Mouse (Mus musculus) midbrain, embryonic 16.5 days (tissue): Measurements from ENCODE around the gene Lrrc73. TPM values are rescaled to one million over a fixed set of nuclear protein-coding genes. Genes with fewer than 3 reads are reported as not detected.

Experiments used
- ATAC-seq: fragments of 200-750 bp; cut with Nextera tagmentation; 2 replicates; pipeline ENCODE4 v1.8.0; 2017; ENCODE audit warnings: moderate TSS enrichment
- H3K27ac ChIP-seq: fragments of 300-500 bp; sonication (generic); 2 replicates; pipeline ENCODE4 v1.5.1; 2014; ENCODE audit warnings: mild to moderate bottlenecking, low read length, mixed read lengths
- H3K27me3 ChIP-seq: fragments of 300-500 bp; sonication (generic); 2 replicates; pipeline ENCODE4 v1.6.1; 2014; ENCODE audit warnings: low read depth, low read length, mixed read lengths; ENCODE audit not compliant: control insufficient read depth, insufficient read depth
- H3K36me3 ChIP-seq: fragments of 300-500 bp; sonication (generic); 2 replicates; pipeline ENCODE4 v1.6.1; 2014; ENCODE audit warnings: mild to moderate bottlenecking, low read length, moderate library complexity, mixed read lengths; ENCODE audit not compliant: control insufficient read depth, insufficient read depth
- H3K4me1 ChIP-seq: fragments of 300-500 bp; sonication (generic); 2 replicates; pipeline ENCODE4 v1.6.1; 2014; ENCODE audit warnings: mild to moderate bottlenecking, low read length, mixed read lengths; ENCODE audit not compliant: control insufficient read depth, insufficient read depth
- H3K4me2 ChIP-seq: fragments of 300-500 bp; sonication (generic); 2 replicates; pipeline ENCODE4 v1.6.1; 2014; ENCODE audit warnings: mild to moderate bottlenecking, low read length, mixed read lengths
- H3K4me3 ChIP-seq: fragments of 300-500 bp; sonication (generic); 2 replicates; pipeline ENCODE4 v1.5.1; 2014; ENCODE audit warnings: low read depth, mild to moderate bottlenecking, low read length, moderate library complexity, mixed read lengths
- H3K9ac ChIP-seq: fragments of 300-500 bp; sonication (generic); 2 replicates; pipeline ENCODE4 v1.6.1; 2014; ENCODE audit warnings: low read depth, low read length, mixed read lengths
- H3K9me3 ChIP-seq: fragments of 300-500 bp; sonication (generic); replicated peaks from 2 replicates; pipeline ENCODE4 v1.6.1; 2014; ENCODE audit warnings: mild to moderate bottlenecking, low read length, mixed read lengths; ENCODE audit not compliant: control insufficient read depth, poor library complexity, severe bottlenecking
- WGBS: fragments of 180-500 bp; shearing (Covaris S2); extraction: QIAGEN DNeasy Blood & Tissue Kit; methylation state at CpG from one replicate; pipeline ENCODE4 v1.1.7; 2014; 5-methylcytosine and 5-hydroxymethylcytosine counted together
- polyA plus RNA-seq: library from polyadenylated mRNA; unstranded; fragments of >200 nt; fragmentation: Nextera tagmentation; extraction: Ambion mirVana; gene quantifications from 2 replicates; pipeline ENCODE4 v1.2.1, GENCODE M21; 2015

Gene Lrrc73
- 16.6 and 18.3 TPM in 2 replicates for polyA plus RNA-seq

DNA sequence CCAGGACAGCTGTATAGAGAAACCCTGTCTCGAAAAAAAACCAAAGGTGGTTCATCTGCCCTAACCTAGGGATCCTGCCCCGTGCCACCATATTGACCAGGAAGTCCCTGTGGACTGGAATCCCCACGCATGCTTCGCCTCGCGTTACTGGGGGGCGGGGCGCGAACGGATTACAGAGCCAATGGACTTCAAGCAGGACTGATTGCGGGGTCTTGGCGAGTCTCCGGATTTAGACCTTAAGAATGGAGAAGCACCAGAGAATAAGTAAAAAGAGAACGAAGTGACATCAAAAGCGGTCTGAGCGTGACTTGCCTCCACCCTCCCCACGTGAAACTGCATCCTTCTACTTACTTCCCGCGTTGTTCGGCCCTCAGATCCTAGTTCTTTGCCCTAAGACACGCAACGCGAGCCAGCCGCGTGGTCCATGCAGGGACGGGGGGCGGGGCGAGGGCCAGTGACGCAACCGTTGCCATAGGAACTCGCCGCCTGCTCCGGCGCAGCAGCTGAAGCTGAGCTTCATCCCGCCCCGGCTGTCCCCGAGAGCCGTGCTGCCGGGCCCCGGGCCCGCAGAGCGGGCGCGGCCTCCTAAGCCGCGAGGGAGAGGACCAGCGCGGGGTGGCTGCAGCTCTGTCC, at the start of gene Lrrc73:
Lrrc73 (plus strand) TSS at position 80 of the 633 bp plus-strand sequence.
- H3K27me3 ChIP-seq: no peaks in the 10 kb centered on the region
- 2% methylated on average over 40 of the region's 48 CpGs for WGBS
- no peaks in the 10 kb centered on the region for H3K9me3 ChIP-seq
- peak within 1 kb of the TSS; percentile 86 for H3K4me3 ChIP-seq
- H3K4me1 ChIP-seq: peaks cover 26% of the 10 kb centered on the region
- H3K36me3 ChIP-seq: peaks cover 36% of the 10 kb centered on the region
- H3K4me2 ChIP-seq: peak within 1 kb of the TSS; percentile 65
- peak within 1 kb of the TSS; percentile 82 for H3K27ac ChIP-seq
- ATAC-seq: peak; percentile 93
- H3K9ac ChIP-seq: peak within 1 kb of the TSS; percentile 96

DNA sequence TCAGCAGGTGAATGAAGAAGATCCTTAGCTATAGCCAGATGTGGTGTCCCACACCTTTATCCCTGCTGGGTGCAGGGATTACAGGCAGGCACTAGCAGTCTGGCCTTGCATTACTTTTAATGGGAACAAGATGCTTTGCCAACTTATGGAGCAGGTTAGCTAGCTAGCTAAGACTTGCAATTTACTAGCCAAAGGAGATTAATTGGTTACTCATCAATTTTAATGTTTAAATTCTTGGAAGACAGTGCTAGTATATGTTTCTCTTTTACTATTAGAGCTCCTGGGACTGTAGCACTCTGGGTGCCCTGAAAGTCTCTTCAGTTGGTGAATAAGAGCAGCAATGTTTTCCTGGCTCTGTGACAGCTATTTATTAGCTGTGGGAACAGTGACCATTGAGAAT, 46.7 kb upstream of the Lrrc73 start:
- H3K9me3 ChIP-seq: no peaks in the 10 kb centered on the region
- no peak overlapping the region for H3K27ac ChIP-seq
- H3K36me3 ChIP-seq: peaks cover 36% of the 10 kb centered on the region
- H3K27me3 ChIP-seq: no peaks in the 10 kb centered on the region
- H3K4me1 ChIP-seq: peaks cover 12% of the 10 kb centered on the region
- no peak for ATAC-seq
- no peak overlapping the region for H3K4me3 ChIP-seq
- H3K9ac ChIP-seq: no peak overlapping the region
- H3K4me2 ChIP-seq: no peak overlapping the region

GRCm38 (mm10) chr17:46210550-46210949, 42.8 kb upstream of the Lrrc73 start:
- no peak overlapping the region for H3K9ac ChIP-seq
- H3K9me3 ChIP-seq: no peaks in the 10 kb centered on the region
- WGBS: 94% methylated on average over 3 of the region's 3 CpGs
- no peak overlapping the region for H3K27ac ChIP-seq
- H3K4me3 ChIP-seq: no peak overlapping the region
- ATAC-seq: no peak
- no peaks in the 10 kb centered on the region for H3K4me1 ChIP-seq
- H3K27me3 ChIP-seq: no peaks in the 10 kb centered on the region
- peaks cover 51% of the 10 kb centered on the region for H3K36me3 ChIP-seq
- H3K4me2 ChIP-seq: no peak overlapping the region

DNA sequence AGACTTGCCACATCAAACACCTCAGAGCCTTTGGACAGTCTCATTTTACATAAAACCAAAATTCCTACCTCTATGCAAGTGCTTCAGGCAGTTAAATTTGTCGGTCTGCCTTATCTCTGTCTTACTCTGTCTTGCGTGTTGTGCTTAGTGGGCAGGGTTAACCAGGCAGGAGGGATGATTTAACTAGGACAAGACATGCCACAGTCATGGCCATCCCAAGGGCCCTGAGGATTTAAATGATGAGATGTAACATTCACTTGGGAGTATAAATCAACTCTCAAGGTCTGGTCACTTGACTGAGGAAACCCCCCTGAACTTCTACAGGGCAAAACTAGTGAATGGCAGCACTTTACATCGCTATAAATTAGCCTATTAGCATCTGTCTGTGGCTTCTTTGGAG, 31.7 kb upstream of the Lrrc73 start:
- Histone ChIP-seq H3K4me3 (no peak overlapping the region), H3K9me3 (no peaks in the 10 kb centered on the region), H3K9ac (no peak overlapping the region), H3K4me1 (no peaks in the 10 kb centered on the region), H3K27me3 (no peaks in the 10 kb centered on the region), H3K36me3 (peaks cover 56% of the 10 kb centered on the region), H3K27ac (no peak overlapping the region), H3K4me2 (no peak overlapping the region)
- WGBS: 89% methylated on average over 3 of the region's 3 CpGs
- no peak for ATAC-seq

- Histone ChIP-seq H3K9me3 (no peaks in the 10 kb centered on the region), H3K4me3 (no peak overlapping the region), H3K27me3 (no peaks in the 10 kb centered on the region), H3K36me3 (peaks cover 52% of the 10 kb centered on the region), H3K27ac (no peak overlapping the region), H3K4me2 (no peak overlapping the region), H3K9ac (no peak overlapping the region), H3K4me1 (no peaks in the 10 kb centered on the region)
- ATAC-seq: no peak
- WGBS: 92% methylated on average over 7 of the region's 7 CpGs
Observed at GRCm38 (mm10) chr17:46227576-46227975, 25.8 kb upstream of the Lrrc73 start.

DNA sequence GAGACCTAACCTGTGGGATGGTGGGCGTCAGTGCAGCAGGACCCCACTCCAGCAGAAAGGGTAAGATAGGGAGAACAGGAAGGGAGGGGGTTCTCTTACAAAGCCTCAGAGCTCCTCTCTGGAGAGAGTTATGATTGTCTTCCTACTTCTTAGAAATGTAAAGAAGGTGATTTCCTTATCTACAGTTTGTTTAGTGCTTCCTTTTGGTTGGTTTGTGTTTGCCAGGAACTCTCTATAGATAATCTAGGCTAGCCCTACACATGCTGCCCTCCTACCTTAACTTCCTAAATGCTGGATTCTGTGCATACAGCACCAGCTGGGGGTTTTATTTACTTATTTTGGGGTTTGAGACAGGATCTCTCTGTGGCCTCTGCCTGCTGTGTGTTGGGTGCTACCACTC, 17.3 kb upstream of the Lrrc73 start:
- Histone ChIP-seq H3K4me2 (no peak overlapping the region), H3K27me3 (no peaks in the 10 kb centered on the region), H3K9me3 (no peaks in the 10 kb centered on the region), H3K4me1 (no peaks in the 10 kb centered on the region), H3K27ac (no peak overlapping the region), H3K9ac (no peak overlapping the region), H3K36me3 (peaks cover 38% of the 10 kb centered on the region), H3K4me3 (no peak overlapping the region)
- 87% methylated on average over 1 of the region's 1 CpGs for WGBS
- no peak for ATAC-seq

- 96% methylated on average over 6 of the region's 6 CpGs for WGBS
- ATAC-seq: no peak
- H3K9ac ChIP-seq: no peak overlapping the region
- no peaks in the 10 kb centered on the region for H3K4me1 ChIP-seq
- H3K4me2 ChIP-seq: no peak overlapping the region
- H3K9me3 ChIP-seq: no peaks in the 10 kb centered on the region
- no peaks in the 10 kb centered on the region for H3K27me3 ChIP-seq
- no peak overlapping the region for H3K4me3 ChIP-seq
- H3K27ac ChIP-seq: no peak overlapping the region
- H3K36me3 ChIP-seq: peaks cover 47% of the 10 kb centered on the region
Observed at GRCm38 (mm10) chr17:46237079-46237478, 16.3 kb upstream of the Lrrc73 start.

DNA sequence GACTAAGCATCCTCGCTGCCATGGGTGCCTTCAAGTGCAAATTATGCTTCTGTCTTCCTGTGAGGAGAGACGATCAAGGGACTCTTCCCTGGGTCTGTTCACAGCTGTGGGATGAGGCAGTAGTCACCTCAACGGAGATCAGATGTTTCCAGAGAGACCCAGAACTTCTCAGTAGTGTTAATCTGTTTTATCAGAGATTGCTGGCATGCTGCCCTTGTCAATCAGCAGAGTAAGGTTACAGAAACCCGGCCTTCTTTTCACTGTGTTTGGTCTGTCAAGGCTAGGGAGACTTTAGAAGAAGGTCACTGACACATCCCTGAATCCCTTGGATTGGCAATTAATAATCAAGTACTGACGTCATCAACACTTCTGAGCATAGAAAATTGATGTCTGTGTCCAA, 15.9 kb upstream of the Lrrc73 start:
- WGBS: 81% methylated on average over 5 of the region's 5 CpGs
- Histone ChIP-seq H3K27ac (no peak overlapping the region), H3K9ac (no peak overlapping the region), H3K9me3 (no peaks in the 10 kb centered on the region), H3K36me3 (peaks cover 51% of the 10 kb centered on the region), H3K27me3 (no peaks in the 10 kb centered on the region), H3K4me1 (no peaks in the 10 kb centered on the region), H3K4me3 (no peak overlapping the region), H3K4me2 (no peak overlapping the region)
- no peak for ATAC-seq

GRCm38 (mm10) chr17:46239516-46240114, 13.7 kb upstream of the Lrrc73 start:
- WGBS: 92% methylated on average over 15 of the region's 15 CpGs
- Histone ChIP-seq H3K4me3 (no peak overlapping the region), H3K4me1 (no peaks in the 10 kb centered on the region), H3K9me3 (no peaks in the 10 kb centered on the region), H3K36me3 (peaks cover 65% of the 10 kb centered on the region), H3K27ac (no peak overlapping the region), H3K4me2 (no peak overlapping the region), H3K27me3 (no peaks in the 10 kb centered on the region), H3K9ac (no peak overlapping the region)
- ATAC-seq: no peak
